Mouse (Mus musculus): ENCODE results near the gene Mvb12a. TPM values are rescaled to one million over a fixed set of nuclear protein-coding genes. Genes with fewer than 3 reads are reported as not detected.

The Mvb12a gene
- total RNA-seq, 2 experiments from 2014 or later: 30.9 to 33.6 TPM

DNA sequence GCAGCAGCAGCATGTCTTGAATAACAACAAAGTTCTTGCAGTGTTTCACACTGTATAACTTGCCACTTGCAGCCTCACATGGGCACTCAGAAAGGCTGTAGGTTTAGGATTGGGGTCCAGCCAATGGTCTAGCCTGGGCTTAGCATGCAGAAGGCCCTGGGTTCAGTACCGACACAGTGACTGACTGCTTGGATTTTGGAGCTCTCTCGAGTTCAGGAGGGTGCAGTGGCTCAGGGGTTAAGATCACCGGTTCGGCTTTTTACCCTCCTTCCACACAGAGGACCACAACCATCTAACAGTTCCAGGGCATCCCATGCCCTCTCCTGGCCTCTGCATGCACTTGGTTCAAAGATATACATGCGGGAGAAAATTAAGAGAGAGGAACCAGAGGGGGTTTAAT lies 48.3 kb downstream of the Mvb12a start:
- no peak for DNase-seq (ENCODE audit: extremely low spot score in 1 of 2, low spot score in 1 of 2)

DNA sequence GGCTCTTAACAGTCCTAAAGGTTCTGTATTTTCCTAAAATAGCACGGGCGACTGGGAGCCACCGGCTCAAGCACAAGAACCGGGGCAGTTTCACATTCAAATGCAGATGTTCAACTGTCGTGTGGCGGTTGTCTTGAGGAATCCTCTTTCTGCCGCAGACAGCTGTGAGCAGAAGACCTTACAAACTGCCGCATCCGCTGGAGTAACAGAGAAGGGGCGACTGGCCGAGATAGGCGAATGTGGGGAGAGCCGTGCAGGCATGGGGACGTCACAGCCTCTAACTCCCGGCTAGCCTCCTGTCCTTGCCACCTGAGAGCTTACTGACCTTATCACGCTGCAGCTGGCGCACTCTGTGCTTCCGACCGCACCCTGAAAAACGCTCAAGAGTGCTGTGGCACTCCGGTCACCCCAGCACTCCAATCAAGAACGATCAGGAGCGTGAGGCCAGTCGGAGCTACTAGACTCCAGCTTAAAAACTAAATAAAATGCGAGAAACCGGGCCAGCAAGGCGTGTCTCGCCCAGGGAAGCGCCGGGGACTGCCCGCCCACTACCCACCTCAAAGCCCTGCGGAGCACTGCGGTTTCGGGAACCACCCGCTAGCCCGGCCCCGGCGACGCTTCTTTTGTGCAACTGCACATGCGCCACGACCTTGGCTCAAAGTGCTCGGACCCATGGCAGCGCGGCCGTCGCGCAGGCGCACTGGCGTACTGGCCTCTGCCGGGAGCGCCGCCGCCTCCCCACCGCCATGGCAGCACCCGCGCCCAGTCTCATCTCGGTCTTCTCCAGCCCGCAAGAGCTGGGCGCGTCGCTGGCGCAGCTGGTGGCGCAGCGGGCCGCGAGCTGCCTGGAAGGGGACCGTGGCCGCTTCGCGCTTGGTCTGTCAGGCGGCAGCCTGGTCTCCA lies 49.0 kb downstream of the Mvb12a start, which contains the start of gene Pgls:
Gene Pgls, plus strand, starts transcription at position 706 of the 903 bp plus-strand sequence.
- peak; percentile 92 to 96 for DNase-seq (ENCODE audit: extremely low spot score in 1 of 2, low spot score in 1 of 2)

DNA sequence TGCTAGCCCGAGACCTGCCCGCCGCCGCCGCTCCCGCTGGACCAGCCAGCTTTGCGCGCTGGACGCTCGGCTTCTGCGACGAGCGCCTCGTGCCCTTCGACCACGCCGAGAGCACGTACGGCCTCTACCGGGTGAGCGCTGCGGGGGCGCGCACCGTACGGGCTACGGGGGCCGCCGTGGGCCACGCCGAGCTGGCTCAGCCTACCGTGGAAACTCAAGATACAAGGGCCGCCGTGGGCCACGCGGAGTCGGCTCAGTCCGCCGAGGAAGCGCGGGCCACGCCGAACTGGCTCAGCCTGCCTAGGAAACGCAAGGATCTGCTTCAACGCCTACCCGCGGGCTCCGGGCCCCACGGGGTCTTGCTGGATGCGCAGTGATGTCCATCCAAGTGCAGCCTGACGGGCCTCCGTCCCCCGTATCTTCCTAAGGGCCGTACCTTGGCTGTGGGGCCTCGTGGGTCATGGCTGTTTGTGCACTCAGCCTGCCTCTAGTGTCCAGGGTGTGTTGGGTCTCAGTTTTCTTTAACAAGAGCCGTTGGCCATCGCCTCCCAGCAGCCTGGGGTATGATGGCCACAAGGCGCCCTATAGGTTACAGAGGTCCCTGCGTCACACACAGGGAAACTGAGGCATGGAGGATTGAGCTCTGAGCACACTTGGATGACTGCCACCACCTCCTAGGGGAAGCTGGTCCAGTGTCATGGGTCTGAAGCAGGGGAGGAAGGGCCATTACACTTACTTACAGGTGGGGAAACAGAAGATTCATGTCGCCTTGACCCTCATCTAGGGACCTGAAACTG lies 49.9 kb downstream of the Mvb12a start:
- DNase-seq (ENCODE audit: extremely low spot score in 1 of 2, low spot score in 1 of 2): peak; percentile 72 to 91

DNA sequence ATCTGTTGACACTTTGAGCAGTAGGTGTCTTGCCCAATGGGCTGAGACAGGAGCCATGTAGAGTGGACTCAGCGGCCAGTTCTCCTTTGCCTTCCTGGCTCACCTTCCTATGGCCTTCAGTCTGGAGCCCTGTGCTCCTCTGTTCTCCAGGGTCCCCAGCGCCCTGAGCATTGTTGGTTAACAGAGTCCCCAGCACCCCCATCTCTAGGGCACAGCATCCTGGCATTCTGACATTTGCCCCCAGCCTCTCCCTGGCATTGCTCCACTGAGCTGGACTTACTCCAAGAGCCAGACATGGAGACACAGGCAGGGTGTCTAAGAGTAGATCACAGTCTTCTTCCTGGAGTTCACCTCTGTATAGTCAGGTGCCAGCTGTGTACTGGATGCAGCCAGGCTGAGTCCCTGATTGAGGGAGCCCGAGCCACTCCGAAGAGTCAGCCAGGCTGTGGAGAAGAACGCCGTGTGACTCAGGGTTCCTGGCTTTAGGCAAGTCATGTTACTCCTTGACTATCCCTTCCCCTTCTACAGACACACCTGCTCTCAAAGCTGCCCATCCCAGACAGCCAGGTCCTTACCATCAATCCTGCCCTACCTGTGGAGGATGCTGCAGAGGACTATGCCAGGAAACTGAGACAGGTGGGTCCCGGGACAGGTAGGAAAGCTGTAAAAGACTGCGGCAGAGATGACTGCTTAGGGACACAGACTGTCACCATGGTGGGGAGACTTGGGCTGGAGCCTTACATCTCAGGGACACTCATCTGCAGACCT lies 51.0 kb downstream of the Mvb12a start:
- DNase-seq (ENCODE audit: extremely low spot score in 1 of 2, low spot score in 1 of 2): no peak

DNA sequence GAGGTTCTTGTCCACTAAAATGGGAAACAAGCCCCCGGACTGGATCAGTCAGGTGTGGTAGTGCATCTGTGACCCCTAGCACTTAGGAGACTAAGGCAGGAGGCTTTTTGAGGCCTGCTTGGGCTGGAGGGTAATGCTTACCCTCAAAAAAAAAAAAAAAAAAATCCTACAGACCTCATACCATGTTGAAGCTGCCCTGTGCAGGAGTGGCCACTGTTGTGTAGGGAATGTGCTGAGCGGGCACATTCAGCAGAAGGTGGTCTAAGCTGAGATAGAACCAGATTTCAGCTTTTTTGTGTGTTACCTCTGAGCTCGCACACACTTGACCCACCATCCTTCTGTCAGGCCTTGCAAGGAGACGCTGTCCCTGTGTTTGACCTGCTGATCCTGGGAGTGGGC lies 51.6 kb downstream of the Mvb12a start:
- DNase-seq (ENCODE audit: extremely low spot score in 1 of 2, low spot score in 1 of 2): no peak

DNA sequence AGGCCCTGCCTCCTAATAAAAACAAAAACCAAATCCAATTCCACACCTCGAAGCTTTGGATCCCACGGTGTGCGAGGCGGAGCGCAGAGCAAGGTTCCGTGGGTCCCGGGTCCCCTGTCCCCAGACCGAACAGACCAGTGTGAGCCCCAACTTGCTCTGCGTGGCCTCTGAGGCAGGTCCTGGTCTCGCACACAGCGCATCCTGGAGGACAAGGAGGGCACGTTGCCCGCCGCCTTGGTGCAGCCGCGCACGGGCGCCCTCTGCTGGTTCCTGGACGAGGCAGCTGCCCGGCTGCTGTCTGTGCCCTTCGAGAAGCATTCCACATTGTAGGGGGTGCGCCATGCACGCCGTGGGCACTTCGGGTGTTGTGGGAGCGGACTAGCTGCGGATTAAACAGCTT lies 53.1 kb downstream of the Mvb12a start:
- DNase-seq (ENCODE audit: extremely low spot score in 1 of 2, low spot score in 1 of 2): peak; percentile 89 to 96

DNA sequence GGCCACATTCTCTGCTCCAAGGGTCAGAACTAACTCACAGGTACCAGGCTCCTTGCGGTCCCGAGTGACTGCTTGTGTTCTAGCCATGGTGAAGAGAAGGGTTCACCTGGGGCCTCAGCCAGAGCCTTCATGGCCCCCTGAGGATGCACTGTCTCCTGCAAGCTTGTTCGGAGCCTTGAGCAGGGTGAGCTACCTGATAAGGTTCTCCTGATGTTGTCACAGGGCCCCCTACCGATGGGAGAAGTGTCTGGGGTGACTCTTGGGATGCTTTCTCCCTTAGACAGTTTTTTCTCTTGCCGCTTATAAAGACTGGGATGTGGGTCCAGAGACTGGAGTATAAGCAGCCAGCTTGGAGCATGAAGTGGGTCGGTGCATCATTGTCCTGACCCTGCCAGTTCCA lies 53.7 kb downstream of the Mvb12a start:
- DNase-seq (ENCODE audit: extremely low spot score in 1 of 2, low spot score in 1 of 2): no peak

DNA sequence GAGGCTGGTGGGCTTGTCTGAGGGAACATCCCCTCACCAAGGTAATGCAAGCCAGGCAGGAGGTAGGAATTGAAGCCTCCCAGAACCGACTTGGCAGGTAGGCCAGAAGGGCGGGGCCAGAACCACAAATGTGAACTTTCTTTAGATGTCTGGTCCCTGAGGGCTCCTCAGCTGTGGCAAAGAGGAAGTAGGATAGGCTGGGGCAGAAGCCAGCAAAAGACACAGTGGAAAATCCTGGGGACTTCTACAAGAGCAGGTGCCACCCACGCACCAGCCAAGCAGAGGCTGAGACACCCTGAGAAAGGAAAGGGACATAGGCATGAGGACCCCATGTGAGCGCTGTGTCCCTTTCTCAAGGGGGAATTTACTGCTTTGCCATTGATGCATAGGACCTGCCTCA lies 54.1 kb downstream of the Mvb12a start:
- no peak for DNase-seq (ENCODE audit: extremely low spot score in 1 of 2, low spot score in 1 of 2)

DNA sequence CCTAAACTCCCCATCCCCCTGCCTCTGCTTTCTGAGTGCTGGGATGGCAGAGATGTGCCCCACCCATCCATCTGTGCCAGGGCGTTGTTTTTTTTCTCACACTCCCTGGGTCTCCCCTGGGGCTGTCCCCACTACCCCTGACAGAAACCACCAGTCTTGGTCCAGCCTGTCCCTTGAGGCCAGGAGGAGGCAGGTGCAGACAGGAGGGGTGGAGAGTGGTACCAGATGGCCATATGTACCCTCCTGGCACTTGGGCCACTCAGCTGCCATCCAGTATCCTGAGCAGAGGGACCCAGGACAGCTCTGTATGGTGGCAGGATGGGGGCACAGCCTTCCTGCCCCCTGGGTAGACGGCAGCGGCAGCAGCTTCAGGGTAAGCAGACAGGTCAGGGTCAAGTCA lies 54.7 kb downstream of the Mvb12a start, which contains the start of gene Fam129c:
Gene Fam129c, plus strand, starts transcription at position 198 of the 400 bp plus-strand sequence.
- DNase-seq (ENCODE audit: extremely low spot score in 1 of 2, low spot score in 1 of 2): no peak

Other genes starting within 250 kb of the Mvb12a start
- gene Use1, start 176.1 kb upstream of the Mvb12a start, total RNA-seq (2021): 100 to 1,000 TPM; 113 TPM
- 10 to 100 TPM; 15.3 to 18.5 TPM for gene Ocel1, start 171.6 kb upstream of the Mvb12a start, total RNA-seq (2021)
- 10 to 100 TPM; 43.0 to 44.1 TPM for gene Nr2f6, start 161.0 kb upstream of the Mvb12a start, total RNA-seq (2021)
- 1 to 10 TPM; 3.6 to 4.4 TPM for gene Ushbp1, start 147.1 kb upstream of the Mvb12a start, total RNA-seq (2021)
- gene Babam1, start 146.1 kb upstream of the Mvb12a start, total RNA-seq (2021): 10 to 100 TPM; 98.0 to 99.3 TPM
- gene Ankle1, start 136.9 kb upstream of the Mvb12a start, total RNA-seq (2021): under 1 TPM; 0.31 to 0.47 TPM
- 100 to 1,000 TPM; 235 to 284 TPM for gene Abhd8, start 79.3 kb upstream of the Mvb12a start, total RNA-seq (2021)
- 10 to 100 TPM; 49.9 to 54.7 TPM for gene Mrpl34, start 78.0 kb upstream of the Mvb12a start, total RNA-seq (2021)
- gene Dda1, start 73.7 kb upstream of the Mvb12a start, total RNA-seq (2021): 10 to 100 TPM; 95.6 to 97.2 TPM
- 10 to 100 TPM; 53.5 to 58.0 TPM for gene Ano8, start 57.0 kb upstream of the Mvb12a start, total RNA-seq (2021)
- gene Gtpbp3, start 54.8 kb upstream of the Mvb12a start, total RNA-seq (2021): 10 to 100 TPM; 28.4 to 36.4 TPM
- gene Plvap, start 31.2 kb upstream of the Mvb12a start, total RNA-seq (2021): 1 to 10 TPM; 6.1 to 6.7 TPM
- gene Ccdc194, start 17.2 kb upstream of the Mvb12a start, total RNA-seq (2021): not detected
- 1 to 10 TPM; 3.0 to 4.1 TPM for gene Bst2, start 5.5 kb upstream of the Mvb12a start, total RNA-seq (2021)
- gene Tmem221, start 15.9 kb downstream of the Mvb12a start, total RNA-seq (2021): not detected
- gene Nxnl1, start 23.7 kb downstream of the Mvb12a start, total RNA-seq (2021): not detected
- gene Slc27a1, start 26.0 kb downstream of the Mvb12a start, total RNA-seq (2021): 100 to 1,000 TPM; 107 to 128 TPM
- 10 to 100 TPM; 36.3 to 38.9 TPM for gene Pgls, start 49.3 kb downstream of the Mvb12a start, total RNA-seq (2021)
- 1 to 10 TPM; 2.7 to 4.3 TPM for gene Fam129c, start 54.7 kb downstream of the Mvb12a start, total RNA-seq (2021)
- gene Colgalt1, start 68.1 kb downstream of the Mvb12a start, total RNA-seq (2021): 10 to 100 TPM; 56.7 to 58.7 TPM
- 100 to 1,000 TPM; 235 to 291 TPM for gene Unc13a, start 128.8 kb downstream of the Mvb12a start, total RNA-seq (2021)
- 1 to 10 TPM; 4.9 to 5.6 TPM for gene Jak3, start 133.4 kb downstream of the Mvb12a start, total RNA-seq (2021)
- 1 to 10 TPM in 1 of 2 experiments, under 1 TPM in 1; 0.98 to 3.3 TPM for gene Insl3, start 146.3 kb downstream of the Mvb12a start, total RNA-seq (2021)
- gene B3gnt3, start 158.9 kb downstream of the Mvb12a start, total RNA-seq (2021): under 1 TPM; 0.42 to 0.47 TPM
- gene Fcho1, start 182.8 kb downstream of the Mvb12a start, total RNA-seq (2021): 100 to 1,000 TPM in 1 of 2 experiments, 10 to 100 TPM in 1; 88.0 to 106 TPM